Mouse (Mus musculus) small intestine, adult 2 months (tissue): Measurements from ENCODE around the gene Klhl35. TPM values are rescaled to one million over a fixed set of nuclear protein-coding genes. Genes with fewer than 3 reads are reported as not detected.

ENCODE experiments used
- H3K27ac ChIP-seq: fragments of 200-500 bp; 2 replicates; pipeline ENCODE4 v1.5.1; 2012; ENCODE audit warnings: low read depth, low read length, control low read depth, inconsistent platforms; ENCODE audit not compliant: insufficient read depth
- H3K27me3 ChIP-seq: fragments of 200-500 bp; 2 replicates; pipeline ENCODE4 v1.6.1; 2012; ENCODE audit warnings: mild to moderate bottlenecking, moderate library complexity, low read length, inconsistent platforms; ENCODE audit not compliant: control insufficient read depth, insufficient read depth
- H3K36me3 ChIP-seq: fragments of 200-500 bp; 2 replicates; pipeline ENCODE4 v1.6.1; 2012; ENCODE audit warnings: mild to moderate bottlenecking, low read length, control low read depth, inconsistent platforms; ENCODE audit not compliant: control insufficient read depth, insufficient read depth
- H3K4me1 ChIP-seq: fragments of 200-500 bp; 2 replicates; pipeline ENCODE4 v1.6.1; 2012; ENCODE audit warnings: low read length, inconsistent platforms, mixed read lengths; ENCODE audit not compliant: control insufficient read depth, insufficient read depth, insufficient read length
- H3K4me3 ChIP-seq: fragments of 200-500 bp; 2 replicates; pipeline ENCODE4 v1.5.1; 2012; ENCODE audit warnings: low read depth, mild to moderate bottlenecking, control low read depth, inconsistent platforms, low read length, moderate library complexity
- CTCF ChIP-seq: fragments of 200-500 bp; IDR thresholded peaks from 2 replicates; pipeline ENCODE4 v1.5.1; 2012; ENCODE audit warnings: low read depth, mild to moderate bottlenecking, control low read depth, inconsistent platforms, low read length, moderate library complexity, mixed read lengths; ENCODE audit not compliant: insufficient replicate concordance, insufficient read length; ENCODE audit errors: extremely low read depth
- POLR2A ChIP-seq: fragments of 200-500 bp; IDR thresholded peaks from 2 replicates; pipeline ENCODE4 v1.6.1; 2012; ENCODE audit warnings: low read depth, mild to moderate bottlenecking, control low read depth, inconsistent platforms, low read length, moderate library complexity
- WGBS: fragments of 180-500 bp; shearing (Covaris S2); methylation state at CpG from one replicate; pipeline ENCODE4 v1.1.7; 2018; 5-methylcytosine and 5-hydroxymethylcytosine counted together
- polyA plus RNA-seq: library from polyadenylated mRNA; depleted of rRNA; stranded (reverse); fragments of >200 nt; gene quantifications from 2 replicates; pipeline ENCODE4 v1.2.3, GENCODE M21; 2012

Klhl35 gene
- polyA plus RNA-seq, 1 experiment, result 0.27 TPM

DNA sequence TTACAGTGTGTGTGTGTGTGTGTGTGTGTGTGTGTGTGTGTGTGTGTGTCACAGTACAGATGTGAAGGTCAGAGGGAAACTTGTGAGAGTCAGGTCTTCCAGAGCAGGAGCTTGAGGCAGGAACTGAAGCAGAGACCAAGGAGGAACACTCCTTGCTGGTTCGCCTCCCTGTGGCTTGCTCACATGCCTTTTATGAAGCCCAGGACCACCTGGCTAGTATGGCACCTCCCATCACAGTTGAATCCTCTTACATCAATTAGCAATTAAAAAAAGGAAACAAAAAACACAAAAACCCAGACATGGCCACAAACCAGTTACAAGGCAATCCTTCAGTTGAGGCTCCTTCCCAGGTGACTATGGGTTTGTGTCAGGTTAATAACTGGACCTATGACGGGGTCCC lies 2.7 kb upstream of the Klhl35 start:
- TF ChIP-seq POLR2A, result no peak
- TF ChIP-seq CTCF, result no peak
- no peaks in the 10 kb centered on the region for H3K27me3 ChIP-seq
- 73% methylated on average over 2 of the region's 2 CpGs for WGBS
- H3K4me1 ChIP-seq, result peaks cover 12% of the 10 kb centered on the region
- no peak overlapping the region for H3K27ac ChIP-seq
- peaks cover 11% of the 10 kb centered on the region for H3K36me3 ChIP-seq
- no peak overlapping the region for H3K4me3 ChIP-seq

- Histone ChIP-seq H3K27me3 (no peaks in the 10 kb centered on the region), H3K36me3 (peaks cover 1% of the 10 kb centered on the region; the same call in 1 of the 2 replicates), H3K27ac (no peak overlapping the region), H3K4me3 (peak overlapping the region; percentile 61), H3K4me1 (peaks cover 14% of the 10 kb centered on the region)
- WGBS, result 31% methylated on average over 11 of the region's 11 CpGs
- TF ChIP-seq POLR2A, result no peak; the same call in 1 of the 2 replicates
- no peak for TF ChIP-seq CTCF
Measured at GRCm38 (mm10) chr7:99467916-99468282, 2.1 kb downstream of the Klhl35 start.

- Histone ChIP-seq H3K4me1 (peaks cover 14% of the 10 kb centered on the region), H3K4me3 (peak overlapping the region; percentile 61), H3K36me3 (peaks cover 1% of the 10 kb centered on the region; the same call in 1 of the 2 replicates), H3K27ac (peak overlapping the region; percentile 18; the same call in 1 of the 2 replicates), H3K27me3 (no peaks in the 10 kb centered on the region)
- WGBS, result 2% methylated on average over 140 of the region's 145 CpGs
- TF ChIP-seq CTCF (peak; percentile 37; the same call in 1 of the 2 replicates), POLR2A (peak; percentile 11; the same call in 1 of the 2 replicates)
Measured at GRCm38 (mm10) chr7:99468283-99469132, 2.7 kb downstream of the Klhl35 start.

GRCm38 (mm10) chr7:99469680-99470405 lies 4.0 kb downstream of the Klhl35 start:
- Histone ChIP-seq H3K36me3 (peaks cover 5% of the 10 kb centered on the region; the same call in 1 of the 2 replicates), H3K27ac (no peak overlapping the region), H3K4me1 (peaks cover 14% of the 10 kb centered on the region), H3K4me3 (no peak overlapping the region), H3K27me3 (no peaks in the 10 kb centered on the region)
- 85% methylated on average over 17 of the region's 17 CpGs for WGBS
- TF ChIP-seq POLR2A (no peak), CTCF (no peak)

- no peaks in the 10 kb centered on the region for H3K27me3 ChIP-seq
- 82% methylated on average over 18 of the region's 18 CpGs for WGBS
Measured at GRCm38 (mm10) chr7:99471578-99471977, 5.8 kb downstream of the Klhl35 start.

DNA sequence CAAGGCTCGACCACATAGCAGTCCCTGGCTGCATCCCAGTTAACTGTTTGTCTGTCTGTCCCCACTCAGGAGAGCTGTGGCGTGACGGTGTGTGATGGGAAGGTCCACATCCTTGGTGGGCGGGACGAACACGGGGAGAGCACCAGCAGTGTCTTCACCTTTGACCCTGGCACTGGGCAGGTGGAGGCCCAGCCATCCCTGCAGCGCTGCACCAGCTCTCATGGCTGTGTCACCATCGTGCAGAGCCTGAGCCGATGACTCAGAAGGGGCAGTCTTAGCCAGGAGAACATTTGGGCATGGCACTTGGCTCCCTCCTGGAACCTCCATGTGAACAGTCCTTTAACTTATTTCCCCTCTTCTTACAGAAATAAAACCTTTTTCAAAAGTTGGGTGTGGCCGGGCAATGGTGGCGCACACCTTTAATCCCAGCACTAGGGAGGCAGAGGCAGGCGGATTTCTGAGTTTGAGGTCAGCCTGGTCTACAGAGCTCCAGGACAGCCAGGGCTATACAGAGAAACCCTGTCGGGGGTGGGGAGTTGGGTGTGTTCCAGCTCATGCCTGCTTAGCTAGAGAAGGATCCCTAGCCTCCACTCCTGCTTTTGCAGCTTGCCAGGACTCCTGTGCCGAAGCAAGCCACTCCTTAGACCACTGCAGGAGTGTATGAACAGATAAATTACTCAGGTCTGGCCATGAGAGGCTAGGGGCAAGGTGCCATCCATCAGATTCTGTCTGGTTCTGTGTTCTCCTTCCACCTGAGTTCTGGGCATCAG lies 8.0 kb downstream of the Klhl35 start:
- Histone ChIP-seq H3K36me3 (peaks cover 28% of the 10 kb centered on the region), H3K4me3 (no peak overlapping the region), H3K27me3 (no peaks in the 10 kb centered on the region), H3K4me1 (peaks cover 2% of the 10 kb centered on the region), H3K27ac (no peak overlapping the region)
- WGBS, result 58% methylated on average over 14 of the region's 14 CpGs
- TF ChIP-seq POLR2A (no peak), CTCF (no peak)

More at GRCm38 (mm10) chr7:99471578-99471977, 5.8 kb downstream of the Klhl35 start:
- TF ChIP-seq POLR2A, result no peak
- TF ChIP-seq CTCF, result no peak
- peaks cover 12% of the 10 kb centered on the region for H3K4me1 ChIP-seq
- peaks cover 11% of the 10 kb centered on the region for H3K36me3 ChIP-seq
- no peak overlapping the region for H3K27ac ChIP-seq
- H3K4me3 ChIP-seq, result no peak overlapping the region
